Mouse (Mus musculus) heart, postnatal 0 days (tissue): ENCODE measurements around the gene Dcdc2a. TPM values are rescaled to one million over a fixed set of nuclear protein-coding genes. Genes with fewer than 3 reads are reported as not detected.
A peak's percentile ranks its signal among the peaks of the same experiment; 100 is the strongest.

Experiments used
- ATAC-seq: fragments of 200-750 bp; cut with Nextera tagmentation; 2 replicates; pipeline ENCODE4 v1.8.0; 2017; ENCODE audit warnings: low read depth, moderate number of reproducible peaks, moderate library complexity; ENCODE audit not compliant: insufficient read depth
- DNase-seq: peaks from one replicate; pipeline ENCODE4 v3.0.0-alpha.2; 2016; ENCODE audit warnings: low spot score
- H3K27ac ChIP-seq: fragments of 300-500 bp; sonication (generic); 2 replicates; pipeline ENCODE4 v1.5.1; 2014; ENCODE audit warnings: low read depth, mild to moderate bottlenecking
- H3K27me3 ChIP-seq: fragments of 300-500 bp; sonication (generic); 2 replicates; pipeline ENCODE4 v1.6.1; 2014; ENCODE audit warnings: low read length, mixed read lengths; ENCODE audit not compliant: control insufficient read depth, insufficient read depth
- H3K36me3 ChIP-seq: fragments of 300-500 bp; sonication (generic); replicated peaks from 2 replicates; pipeline ENCODE4 v1.6.1; 2014; ENCODE audit warnings: low read length, mixed read lengths; ENCODE audit not compliant: control insufficient read depth, insufficient read depth
- H3K4me1 ChIP-seq: fragments of 300-500 bp; sonication (generic); 2 replicates; pipeline ENCODE4 v1.6.1; 2014; ENCODE audit warnings: antibody characterized with exemption; ENCODE audit not compliant: control insufficient read depth, insufficient read depth
- H3K4me2 ChIP-seq: fragments of 300-500 bp; sonication (generic); 2 replicates; pipeline ENCODE4 v1.6.1; 2014; ENCODE audit warnings: low read depth, mild to moderate bottlenecking, low read length, moderate library complexity
- H3K4me3 ChIP-seq: fragments of 300-500 bp; sonication (generic); 2 replicates; pipeline ENCODE4 v1.5.1; 2014; ENCODE audit warnings: low read depth, low read length
- H3K9ac ChIP-seq: fragments of 300-500 bp; sonication (generic); replicated peaks from 2 replicates; pipeline ENCODE4 v1.6.1; 2014; ENCODE audit warnings: low read depth, low read length, mixed read lengths
- H3K9me3 ChIP-seq: fragments of 300-500 bp; sonication (generic); replicated peaks from 2 replicates; pipeline ENCODE4 v1.6.1; 2016; ENCODE audit warnings: low read length; ENCODE audit not compliant: control insufficient read depth
- CTCF ChIP-seq: IDR thresholded peaks from 2 replicates; pipeline ENCODE4 v1.5.1; 2016; ENCODE audit warnings: antibody characterized with exemption, control low read depth, low read depth
- EP300 ChIP-seq: IDR thresholded peaks from 2 replicates; pipeline ENCODE4 v1.6.1; 2016; ENCODE audit warnings: antibody characterized with exemption, low read depth
- WGBS: fragments of 180-500 bp; shearing (Covaris S2); extraction: QIAGEN DNeasy Blood & Tissue Kit; methylation state at CpG from one replicate; pipeline ENCODE4 v1.1.7; 2014; 5-methylcytosine and 5-hydroxymethylcytosine counted together
- polyA plus RNA-seq: library from polyadenylated mRNA; unstranded; fragments of >200 nt; fragmentation: Nextera tagmentation; extraction: Ambion mirVana; gene quantifications from 2 replicates; pipeline ENCODE4 v1.2.1, GENCODE M21; 2015
- total RNA-seq: library from RNA; depleted of rRNA; stranded (reverse); fragments of >200 nt; gene quantifications from 2 replicates; pipeline ENCODE4 v1.2.3, GENCODE M21; 2014; ENCODE audit warnings: low replicate concordance

The Dcdc2a gene
- total and polyA plus RNA-seq, 2 experiments from 2014 or later = 0.49 TPM; not detected in 1

- no peaks in the 10 kb centered on the region for H3K36me3 ChIP-seq
- TF ChIP-seq EP300 (no peak), CTCF (no peak)
- 93% methylated on average over 1 of the region's 1 CpGs for WGBS
- peaks cover 11% of the 10 kb centered on the region; the same call in 1 of the 2 replicates for H3K4me1 ChIP-seq
- H3K4me3 ChIP-seq = no peak overlapping the region
- no peak overlapping the region for H3K9ac ChIP-seq
- no peaks in the 10 kb centered on the region for H3K27me3 ChIP-seq
- DNase-seq (no peak), ATAC-seq (no peak)
- H3K27ac ChIP-seq = no peak overlapping the region
- no peak overlapping the region for H3K4me2 ChIP-seq
- H3K9me3 ChIP-seq = no peaks in the 10 kb centered on the region
Measured at GRCm38 (mm10) chr13:25177835-25178234, 122.0 kb downstream of the Dcdc2a start.

DNA sequence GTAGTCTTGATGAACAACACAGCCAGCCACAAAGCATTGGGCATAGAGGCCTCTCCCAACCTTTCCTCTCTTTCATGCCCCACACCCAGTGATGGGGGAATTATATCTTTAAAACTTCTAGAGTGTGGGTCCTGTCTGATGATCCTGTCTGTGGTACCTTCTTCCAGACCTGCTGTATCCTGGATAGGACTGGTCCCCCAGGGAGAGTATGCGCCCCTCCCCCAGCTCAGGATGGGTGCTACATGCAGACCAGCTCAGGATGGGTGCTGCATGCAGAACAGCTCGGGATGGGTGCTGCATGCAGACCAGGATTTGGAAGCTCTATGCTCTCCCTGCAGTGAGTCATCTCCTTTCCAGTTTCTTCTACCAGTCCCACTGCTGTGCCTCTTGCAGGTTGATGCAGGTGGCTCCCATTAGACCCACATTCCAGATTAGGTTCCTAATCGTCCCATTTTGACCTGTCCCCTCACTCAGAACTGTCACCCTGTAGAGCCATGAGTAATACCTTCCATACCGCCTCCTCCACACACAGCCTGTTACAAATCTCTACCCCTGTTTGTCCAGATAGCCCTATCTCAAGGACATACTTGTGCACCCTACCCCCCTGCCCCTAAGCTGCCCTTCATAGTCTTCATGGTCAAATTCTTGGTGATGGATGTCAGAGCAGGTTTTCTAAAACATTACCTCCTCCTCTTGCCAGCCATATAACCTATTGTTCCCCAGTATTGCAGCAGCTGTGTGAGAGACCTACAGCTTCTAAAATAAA is 122.6 kb downstream of the Dcdc2a start:
- peaks cover 11% of the 10 kb centered on the region; the same call in 1 of the 2 replicates for H3K4me1 ChIP-seq
- H3K27ac ChIP-seq = peak overlapping the region; percentile 77
- no peaks in the 10 kb centered on the region for H3K27me3 ChIP-seq
- no peaks in the 10 kb centered on the region for H3K36me3 ChIP-seq
- peak; percentile 51 for ATAC-seq
- no peak for TF ChIP-seq EP300
- TF ChIP-seq CTCF = no peak
- H3K9ac ChIP-seq = no peak overlapping the region
- 61% methylated on average over 4 of the region's 4 CpGs for whole genome bisulfite sequencing
- no peak overlapping the region for H3K4me3 ChIP-seq
- no peaks in the 10 kb centered on the region for H3K9me3 ChIP-seq
- no peak overlapping the region for H3K4me2 ChIP-seq
- DNase-seq = no peak

DNA sequence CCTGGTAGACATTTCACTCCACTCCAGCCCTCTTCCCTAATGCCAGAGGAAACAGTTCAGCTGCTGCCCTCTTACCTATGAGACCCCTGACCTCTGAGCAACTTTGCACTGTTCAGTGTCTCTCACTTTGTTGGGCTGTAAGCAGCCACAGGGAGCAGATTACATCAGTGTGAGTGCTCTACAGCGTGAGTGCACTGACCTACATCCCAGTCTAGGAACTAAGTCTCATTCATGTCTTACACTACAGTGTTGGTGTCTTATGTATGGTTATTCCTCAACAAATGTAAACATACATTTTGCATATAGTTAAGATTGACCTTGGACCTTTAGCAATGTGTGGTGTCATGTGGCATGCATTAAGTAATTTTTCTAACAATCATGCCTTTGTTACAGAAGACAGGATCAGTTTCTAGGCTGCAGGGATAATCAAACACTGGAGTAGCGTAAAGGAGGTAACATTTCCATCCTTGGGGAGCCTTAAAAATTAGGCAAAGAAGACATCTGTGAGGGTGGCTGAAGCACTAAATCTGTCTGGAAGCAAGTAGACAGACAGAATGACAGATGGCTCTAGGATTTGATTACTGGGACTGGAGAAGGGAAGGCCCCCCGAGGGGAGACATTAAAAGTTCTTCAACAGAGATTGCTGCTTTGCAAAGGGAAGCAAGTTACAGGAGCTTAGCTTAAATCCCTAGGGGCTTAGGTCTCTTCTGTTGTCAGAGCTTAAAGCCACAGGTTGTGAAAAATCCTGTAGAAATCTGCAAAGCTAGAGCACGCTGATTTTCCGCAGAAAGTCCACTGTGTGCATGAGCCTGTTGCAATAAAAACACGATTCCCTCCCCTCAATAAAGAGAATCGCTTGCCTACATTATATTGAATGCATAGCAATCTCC is 130.9 kb downstream of the Dcdc2a start:
- DNase-seq = no peak
- WGBS = 44% methylated on average over 7 of the region's 7 CpGs
- Histone ChIP-seq H3K9ac (no peak overlapping the region), H3K4me1 (no peaks in the 10 kb centered on the region), H3K27me3 (no peaks in the 10 kb centered on the region), H3K4me2 (no peak overlapping the region), H3K27ac (no peak overlapping the region), H3K4me3 (no peak overlapping the region), H3K9me3 (no peaks in the 10 kb centered on the region), H3K36me3 (no peaks in the 10 kb centered on the region)
- TF ChIP-seq CTCF = no peak
- no peak for TF ChIP-seq EP300
- ATAC-seq = no peak

- peak overlapping the region; percentile 10; the same call in 1 of the 2 replicates for H3K4me2 ChIP-seq
- no peaks in the 10 kb centered on the region for H3K27me3 ChIP-seq
- H3K27ac ChIP-seq = no peak overlapping the region
- no peaks in the 10 kb centered on the region for H3K4me1 ChIP-seq
- DNase-seq (no peak), ATAC-seq (no peak)
- TF ChIP-seq EP300 (no peak), CTCF (peak; percentile 6; the same call in 1 of the 2 replicates)
- no peak overlapping the region for H3K4me3 ChIP-seq
- no peaks in the 10 kb centered on the region for H3K36me3 ChIP-seq
- no peaks in the 10 kb centered on the region for H3K9me3 ChIP-seq
- WGBS = 14% methylated on average over 6 of the region's 6 CpGs
- no peak overlapping the region for H3K9ac ChIP-seq
Measured at GRCm38 (mm10) chr13:25187326-25187710, 131.5 kb downstream of the Dcdc2a start.

DNA sequence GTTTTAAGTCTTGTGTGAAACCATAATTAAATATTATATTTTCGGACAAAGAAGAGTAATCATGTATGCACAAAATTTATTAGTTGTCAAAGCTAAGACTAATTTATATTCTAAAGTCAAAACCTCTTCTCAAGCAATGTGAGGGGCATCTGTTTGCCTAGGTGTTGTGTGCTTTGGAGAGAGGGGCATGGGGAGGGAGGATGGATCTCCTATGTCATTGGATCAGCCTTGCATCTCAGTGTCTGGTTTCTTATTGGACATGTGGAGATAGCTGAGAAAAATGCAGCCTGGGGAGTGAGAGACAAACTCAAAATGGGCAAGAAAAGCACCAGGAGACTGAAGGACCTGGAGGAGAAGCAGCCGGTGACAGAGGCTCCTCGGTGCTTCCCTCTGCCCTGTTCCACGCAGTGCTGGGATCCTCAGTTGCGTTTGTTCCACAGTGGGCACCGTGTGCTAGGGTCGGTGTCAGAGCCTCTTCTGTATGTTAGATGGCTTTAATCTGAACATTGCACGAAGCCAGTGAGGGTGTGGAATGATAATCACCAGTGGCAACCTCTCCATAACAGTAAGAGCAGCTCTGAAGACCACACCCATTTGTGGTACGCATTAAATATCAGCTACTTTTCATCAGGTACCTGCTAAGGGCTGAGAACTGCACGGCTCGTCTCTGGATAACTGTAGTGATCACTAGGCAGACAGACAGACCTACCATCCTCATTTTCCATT is 133.8 kb downstream of the Dcdc2a start:
- 58% methylated on average over 11 of the region's 11 CpGs for WGBS
- TF ChIP-seq CTCF = no peak
- no peak for TF ChIP-seq EP300
- Histone ChIP-seq H3K27me3 (no peaks in the 10 kb centered on the region), H3K36me3 (no peaks in the 10 kb centered on the region), H3K4me3 (no peak overlapping the region), H3K4me2 (no peak overlapping the region), H3K4me1 (no peaks in the 10 kb centered on the region), H3K27ac (no peak overlapping the region), H3K9ac (no peak overlapping the region), H3K9me3 (no peaks in the 10 kb centered on the region)
- no peak for ATAC-seq
- no peak for DNase-seq
